Mouse (Mus musculus) embryonic facial prominence, embryonic 12.5 days (tissue): Measurements from ENCODE around the gene Selenow. TPM values are rescaled to one million over a fixed set of nuclear protein-coding genes. Genes with fewer than 3 reads are reported as not detected.

Experiments
- ATAC-seq: fragments of 200-750 bp; cut with Nextera tagmentation; 2 replicates; pipeline ENCODE4 v1.8.0; 2017; ENCODE audit not compliant: insufficient number of reproducible peaks, insufficient read depth, low FRiP score, low TSS enrichment
- H3K27ac ChIP-seq: fragments of 300-500 bp; sonication (generic); 2 replicates; pipeline ENCODE4 v1.5.1; 2016; ENCODE audit warnings: mild to moderate bottlenecking
- H3K27me3 ChIP-seq: fragments of 300-500 bp; sonication (generic); 2 replicates; pipeline ENCODE4 v1.6.1; 2016; ENCODE audit warnings: mild to moderate bottlenecking, moderate library complexity
- H3K36me3 ChIP-seq: fragments of 300-500 bp; sonication (generic); 2 replicates; pipeline ENCODE4 v1.6.1; 2016; ENCODE audit warnings: mild to moderate bottlenecking
- H3K4me1 ChIP-seq: fragments of 300-500 bp; sonication (generic); 2 replicates; pipeline ENCODE4 v1.6.1; 2016
- H3K4me2 ChIP-seq: fragments of 300-500 bp; sonication (generic); replicated peaks from 2 replicates; pipeline ENCODE4 v1.6.1; 2016; ENCODE audit warnings: mild to moderate bottlenecking, moderate library complexity
- H3K4me3 ChIP-seq: fragments of 300-500 bp; sonication (generic); 2 replicates; pipeline ENCODE4 v1.5.1; 2016; ENCODE audit warnings: mild to moderate bottlenecking
- H3K9ac ChIP-seq: fragments of 300-500 bp; sonication (generic); 2 replicates; pipeline ENCODE4 v1.6.1; 2016; ENCODE audit warnings: mild to moderate bottlenecking, moderate library complexity
- H3K9me3 ChIP-seq: fragments of 300-500 bp; sonication (generic); 2 replicates; pipeline ENCODE4 v1.6.1; 2016; ENCODE audit warnings: mild to moderate bottlenecking, moderate library complexity
- WGBS: fragments of 180-500 bp; shearing (Covaris S2); methylation state at CpG from one replicate; pipeline ENCODE4 v1.1.7; 2016; 5-methylcytosine and 5-hydroxymethylcytosine counted together
- polyA plus RNA-seq: library from polyadenylated mRNA; unstranded; fragments of >200 nt; fragmentation: Nextera tagmentation; extraction: Ambion mirVana; gene quantifications from 2 replicates; pipeline ENCODE4 v1.2.1, GENCODE M21; 2016

Gene Selenow
- polyA plus RNA-seq, 1 experiment from 2014 or later: 1,124 TPM

DNA sequence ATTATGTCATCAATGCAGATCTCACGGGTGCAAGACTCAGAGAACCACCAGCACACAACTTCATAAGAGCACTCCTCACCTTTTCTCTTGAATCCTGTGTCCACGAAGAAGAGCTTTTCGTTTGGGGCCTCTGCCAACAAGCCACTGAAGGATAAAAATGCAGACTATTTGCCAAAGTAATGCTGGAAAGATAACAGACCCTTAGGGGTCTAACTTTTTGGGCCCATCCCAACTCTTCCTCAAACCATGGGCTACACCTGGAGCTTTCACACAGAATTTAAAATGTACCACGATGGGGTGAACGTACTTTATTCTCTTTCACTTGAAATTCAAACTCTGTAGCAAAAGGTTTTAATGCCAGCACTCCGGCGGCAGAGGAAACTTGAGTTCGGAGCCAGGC, 23.0 kb upstream of the Selenow start:
- H3K9me3 ChIP-seq: no peaks in the 10 kb centered on the region
- peaks cover 43% of the 10 kb centered on the region for H3K36me3 ChIP-seq
- H3K4me1 ChIP-seq: peaks cover 20% of the 10 kb centered on the region
- no peaks in the 10 kb centered on the region for H3K27me3 ChIP-seq
- no peak for ATAC-seq
- 11% methylated on average over 8 of the region's 8 CpGs for WGBS
- H3K27ac ChIP-seq: peak overlapping the region; percentile 86; the same call in 1 of the 2 replicates
- H3K4me2 ChIP-seq: peak overlapping the region; percentile 91
- H3K4me3 ChIP-seq: peak overlapping the region; percentile 67
- peak overlapping the region; percentile 65 for H3K9ac ChIP-seq

DNA sequence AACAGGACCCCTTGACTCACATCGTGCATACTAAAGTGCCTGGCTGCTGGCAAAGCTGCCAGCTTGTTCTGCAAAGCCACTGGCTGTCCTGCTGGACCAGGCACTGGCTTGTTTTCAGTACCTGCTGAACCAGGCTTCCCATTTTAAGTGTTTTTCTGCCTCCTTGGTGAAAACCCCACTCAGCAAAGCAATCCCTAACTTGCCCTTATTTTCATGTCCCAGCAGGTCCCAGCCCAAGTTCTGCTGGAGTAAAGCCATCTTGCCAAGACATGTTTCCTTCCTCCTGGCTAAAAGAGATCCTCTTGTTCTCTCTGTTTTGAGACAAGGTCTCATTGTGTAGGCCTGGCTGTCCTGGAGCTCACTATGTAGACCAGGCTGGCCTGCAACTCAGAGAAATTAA, 22.1 kb upstream of the Selenow start:
- Histone ChIP-seq H3K36me3 (peaks cover 52% of the 10 kb centered on the region), H3K9me3 (no peaks in the 10 kb centered on the region), H3K27me3 (no peaks in the 10 kb centered on the region), H3K4me2 (peak overlapping the region; percentile 91), H3K9ac (no peak overlapping the region), H3K4me3 (peak overlapping the region; percentile 67; the same call in 1 of the 2 replicates), H3K27ac (no peak overlapping the region), H3K4me1 (peaks cover 20% of the 10 kb centered on the region)
- no peak for ATAC-seq
- WGBS: 92% methylated on average over 1 of the region's 1 CpGs

DNA sequence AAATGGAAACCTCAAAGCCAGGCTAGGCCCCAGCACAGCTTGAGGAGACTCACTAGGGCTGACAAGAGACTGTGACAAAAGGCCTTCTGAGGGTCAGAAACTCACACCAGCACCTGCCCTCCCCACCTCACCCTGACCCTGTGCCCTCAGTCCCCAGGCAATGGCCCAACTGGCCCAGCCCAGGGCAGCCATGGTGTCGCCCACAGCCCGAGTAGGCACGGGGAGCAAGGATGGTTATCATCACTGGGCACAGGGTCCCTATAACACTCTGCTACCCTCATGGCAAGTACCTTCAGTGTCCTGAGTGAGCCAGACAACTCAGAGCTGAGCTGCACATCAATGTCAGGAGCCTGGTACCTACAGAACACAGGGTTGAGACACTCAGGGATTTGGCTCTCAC, 16.4 kb upstream of the Selenow start:
- H3K9me3 ChIP-seq: 0 out of 2 replicates have a peak, but pooled peaks cover 2% of the 10 kb centered on the region
- H3K36me3 ChIP-seq: peaks cover 86% of the 10 kb centered on the region
- 93% methylated on average over 3 of the region's 3 CpGs for WGBS

DNA sequence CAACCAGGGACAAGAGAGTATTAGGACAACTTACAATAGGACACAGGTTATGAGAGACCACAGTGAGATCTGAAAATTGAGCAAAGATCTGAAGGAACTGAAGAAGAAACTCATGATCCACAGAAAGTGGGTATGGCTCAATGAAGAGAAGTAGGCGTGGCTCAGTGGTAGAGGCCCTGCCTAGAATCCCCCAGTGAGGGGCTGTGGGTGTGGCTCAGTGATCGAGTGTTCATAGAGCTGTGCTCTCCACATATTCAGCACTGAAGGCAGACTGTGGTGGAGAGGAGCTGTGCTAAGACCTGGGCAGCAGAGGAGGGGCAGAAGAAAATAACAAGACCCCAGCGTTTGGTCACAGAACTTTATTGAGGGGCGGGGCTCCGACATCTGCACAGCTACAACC, 15.3 kb upstream of the Selenow start:
- Histone ChIP-seq H3K4me1 (no peaks in the 10 kb centered on the region), H3K27me3 (no peaks in the 10 kb centered on the region), H3K9me3 (0 out of 2 replicates have a peak, but pooled peaks cover 2% of the 10 kb centered on the region), H3K36me3 (peaks cover 75% of the 10 kb centered on the region), H3K4me3 (no peak overlapping the region), H3K27ac (no peak overlapping the region), H3K9ac (no peak overlapping the region), H3K4me2 (no peak overlapping the region)
- 91% methylated on average over 5 of the region's 5 CpGs for WGBS
- no peak for ATAC-seq

More for the DNA sequence above, 16.4 kb upstream of the Selenow start:
- no peak overlapping the region for H3K27ac ChIP-seq
- no peak overlapping the region for H3K4me3 ChIP-seq
- H3K4me1 ChIP-seq: no peaks in the 10 kb centered on the region
- ATAC-seq: no peak
- H3K9ac ChIP-seq: no peak overlapping the region
- H3K4me2 ChIP-seq: no peak overlapping the region
- H3K27me3 ChIP-seq: no peaks in the 10 kb centered on the region

DNA sequence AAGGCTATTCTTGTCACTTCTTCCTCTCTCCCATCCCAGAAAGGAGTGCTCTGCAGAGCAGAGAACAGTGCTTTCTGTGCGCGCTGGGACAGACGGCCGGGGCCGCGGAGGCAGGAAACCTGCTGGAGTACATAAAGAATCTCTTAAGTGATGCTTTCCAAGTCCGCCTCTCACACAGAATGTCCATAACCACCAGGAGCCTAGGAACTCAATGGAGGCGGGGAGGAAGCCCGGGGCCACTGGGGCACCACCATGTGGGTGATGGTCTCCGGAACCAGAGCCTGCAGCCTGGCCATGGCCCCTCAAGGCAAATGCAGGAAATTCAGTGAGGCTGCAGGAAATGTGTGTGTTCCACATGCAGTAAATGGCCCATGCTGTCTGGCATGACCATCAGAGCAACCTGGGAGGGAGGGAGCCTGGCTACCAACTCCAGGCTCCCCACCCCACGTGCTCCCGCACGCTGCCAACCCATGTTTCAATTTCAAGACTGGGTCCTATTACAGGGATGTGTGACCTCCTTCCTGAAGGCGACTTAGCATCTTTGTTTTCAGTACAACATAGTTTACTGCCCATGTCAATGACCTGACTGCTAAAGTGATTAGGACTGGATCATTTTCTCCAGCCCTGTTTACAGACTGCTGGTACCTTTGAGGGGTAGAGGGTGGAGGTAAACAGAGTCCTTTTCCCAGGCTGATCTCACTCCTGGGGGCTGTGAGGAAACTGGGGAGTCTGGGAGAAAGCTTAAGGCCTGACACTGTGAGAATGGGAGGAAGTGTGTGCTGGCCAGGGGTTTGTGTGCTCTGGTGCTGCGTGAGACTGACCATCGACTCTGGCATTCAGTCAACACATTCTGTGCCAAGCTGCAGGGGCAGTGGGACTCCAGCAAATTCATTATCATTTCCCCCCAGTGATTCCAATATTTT, 11.5 kb upstream of the Selenow start:
- Histone ChIP-seq H3K27ac (no peak overlapping the region), H3K9ac (no peak overlapping the region), H3K4me3 (no peak overlapping the region), H3K4me2 (no peak overlapping the region), H3K9me3 (0 out of 2 replicates have a peak, but pooled peaks cover 2% of the 10 kb centered on the region), H3K27me3 (no peaks in the 10 kb centered on the region), H3K36me3 (peaks cover 37% of the 10 kb centered on the region), H3K4me1 (no peaks in the 10 kb centered on the region)
- ATAC-seq: no peak
- 47% methylated on average over 16 of the region's 16 CpGs for WGBS

GRCm38 (mm10) chr7:15931635-15932034, 9.4 kb upstream of the Selenow start:
- Histone ChIP-seq H3K27ac (no peak overlapping the region), H3K36me3 (peaks cover 16% of the 10 kb centered on the region), H3K9me3 (0 out of 2 replicates have a peak, but pooled peaks cover 2% of the 10 kb centered on the region), H3K4me2 (no peak overlapping the region), H3K4me3 (no peak overlapping the region), H3K27me3 (no peaks in the 10 kb centered on the region), H3K9ac (no peak overlapping the region), H3K4me1 (no peaks in the 10 kb centered on the region)
- WGBS: 85% methylated on average over 3 of the region's 3 CpGs
- no peak for ATAC-seq

DNA sequence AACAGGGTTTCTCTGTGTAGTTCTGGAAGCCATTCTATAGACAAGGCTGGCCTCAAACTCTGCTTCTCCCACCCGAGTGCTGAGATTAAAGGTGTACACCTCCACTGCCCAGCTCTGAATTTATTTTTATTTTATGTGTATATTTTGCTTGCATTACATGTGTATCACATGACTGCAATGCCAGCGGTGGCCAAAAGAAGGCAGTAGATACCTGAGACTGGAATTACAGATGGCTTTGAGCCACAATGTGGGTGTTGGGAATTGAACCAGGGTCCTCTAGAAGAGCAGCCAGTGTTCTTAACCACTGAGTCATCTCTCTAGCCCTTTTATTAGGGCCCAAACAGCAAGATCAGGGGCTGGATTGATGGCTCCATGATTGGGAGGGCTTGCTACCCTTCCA, 8.3 kb upstream of the Selenow start:
- H3K4me3 ChIP-seq: no peak overlapping the region
- 0 out of 2 replicates have a peak, but pooled peaks cover 2% of the 10 kb centered on the region for H3K9me3 ChIP-seq
- peaks cover 5% of the 10 kb centered on the region; the same call in 1 of the 2 replicates for H3K36me3 ChIP-seq
- ATAC-seq: no peak
- H3K4me2 ChIP-seq: no peak overlapping the region
- H3K27ac ChIP-seq: no peak overlapping the region
- no peaks in the 10 kb centered on the region for H3K4me1 ChIP-seq
- 54% methylated on average over 2 of the region's 2 CpGs for WGBS
- H3K9ac ChIP-seq: no peak overlapping the region
- H3K27me3 ChIP-seq: no peaks in the 10 kb centered on the region

DNA sequence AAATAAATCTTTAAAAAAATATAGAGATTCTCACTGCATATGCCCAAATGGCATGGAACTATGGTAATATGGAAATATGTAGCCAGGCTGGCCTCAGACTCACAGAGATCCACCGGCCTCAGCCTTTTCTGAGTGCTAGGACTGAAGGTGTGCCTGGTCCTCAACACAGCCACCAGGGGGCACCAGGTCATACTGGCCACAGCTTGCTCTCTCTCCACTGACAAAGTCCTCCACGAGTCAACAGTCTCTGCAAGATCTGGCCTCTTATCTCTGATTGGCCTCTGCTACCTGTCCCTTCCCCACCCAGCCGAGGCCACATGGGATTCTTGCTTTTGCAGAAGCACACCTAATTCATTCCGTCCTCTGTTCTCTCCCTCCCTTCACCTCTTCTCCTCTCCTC, 7.7 kb upstream of the Selenow start:
- peak; percentile 47; the same call in 1 of the 2 replicates for ATAC-seq
- no peak overlapping the region for H3K4me2 ChIP-seq
- no peaks in the 10 kb centered on the region for H3K27me3 ChIP-seq
- 39% methylated on average over 4 of the region's 4 CpGs for WGBS
- no peaks in the 10 kb centered on the region for H3K4me1 ChIP-seq
- no peak overlapping the region for H3K27ac ChIP-seq
- H3K9me3 ChIP-seq: 0 out of 2 replicates have a peak, but pooled peaks cover under 1% of the 10 kb centered on the region
- no peaks in the 10 kb centered on the region for H3K36me3 ChIP-seq
- no peak overlapping the region for H3K4me3 ChIP-seq
- no peak overlapping the region for H3K9ac ChIP-seq

DNA sequence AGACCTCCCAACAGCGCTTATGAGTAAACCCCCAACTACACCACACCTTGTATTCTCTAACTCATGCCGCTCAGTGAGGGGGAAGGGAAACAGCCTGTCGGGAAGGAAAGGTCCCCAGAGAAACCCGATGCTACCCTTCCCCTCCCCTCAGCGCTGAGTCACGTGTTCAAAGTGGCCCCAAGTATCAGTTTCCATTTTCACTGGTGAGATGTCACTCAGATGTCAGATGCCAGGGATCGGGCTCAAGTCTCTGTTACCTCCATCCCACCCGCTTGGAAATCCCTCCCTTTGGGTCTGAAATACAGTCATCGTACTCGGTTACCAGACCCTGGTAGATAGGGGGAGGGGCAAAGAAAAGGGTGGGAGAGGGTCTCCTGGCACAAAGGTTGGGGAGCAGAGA, 406 bp downstream of the Selenow start:
- Histone ChIP-seq H3K36me3 (peaks cover 33% of the 10 kb centered on the region), H3K4me3 (peak overlapping the region; percentile 69), H3K4me1 (peaks cover 15% of the 10 kb centered on the region), H3K27me3 (no peaks in the 10 kb centered on the region), H3K9me3 (no peaks in the 10 kb centered on the region), H3K4me2 (peak overlapping the region; percentile 82), H3K27ac (peak overlapping the region; percentile 88), H3K9ac (peak overlapping the region; percentile 68)
- peak; percentile 50 for ATAC-seq
- WGBS: under 1% methylated on average over 10 of the region's 10 CpGs

GRCm38 (mm10) chr7:15920645-15921190, 1.5 kb downstream of the Selenow start:
- Histone ChIP-seq H3K9me3 (no peaks in the 10 kb centered on the region), H3K4me1 (peaks cover 15% of the 10 kb centered on the region), H3K27me3 (no peaks in the 10 kb centered on the region), H3K4me2 (peak overlapping the region; percentile 82), H3K36me3 (peaks cover 37% of the 10 kb centered on the region), H3K9ac (peak overlapping the region; percentile 68), H3K4me3 (peak overlapping the region; percentile 69), H3K27ac (no peak overlapping the region)
- ATAC-seq: no peak
- 84% methylated on average over 6 of the region's 6 CpGs for WGBS

GRCm38 (mm10) chr7:15919947-15920346, 2.3 kb downstream of the Selenow start:
- peak overlapping the region; percentile 69; the same call in 1 of the 2 replicates for H3K4me3 ChIP-seq

DNA sequence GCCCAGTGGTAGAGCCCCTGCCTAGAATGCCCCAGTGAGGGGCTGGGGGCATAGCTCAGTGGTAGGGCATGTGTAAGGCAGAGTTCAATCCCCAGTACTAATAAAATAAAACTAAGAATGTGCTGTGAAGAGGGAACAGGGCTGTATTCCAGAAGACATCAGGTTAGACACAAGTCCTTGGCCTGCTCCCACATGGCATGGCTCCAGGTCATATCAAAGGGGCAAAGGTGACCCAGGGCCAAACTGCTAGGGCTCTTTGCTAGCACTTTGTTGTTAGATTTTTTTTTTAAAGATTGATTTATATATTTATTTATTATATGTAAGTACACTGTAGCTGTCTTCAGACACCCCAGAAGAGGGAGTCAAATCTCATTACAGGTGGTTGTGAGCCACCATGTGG, 3.8 kb downstream of the Selenow start:
- Histone ChIP-seq H3K4me3 (no peak overlapping the region), H3K4me2 (no peak overlapping the region), H3K4me1 (peaks cover 15% of the 10 kb centered on the region), H3K27ac (no peak overlapping the region), H3K9me3 (no peaks in the 10 kb centered on the region), H3K27me3 (no peaks in the 10 kb centered on the region), H3K36me3 (peaks cover 37% of the 10 kb centered on the region), H3K9ac (no peak overlapping the region)
- no peak for ATAC-seq

More at GRCm38 (mm10) chr7:15919947-15920346, 2.3 kb downstream of the Selenow start:
- 91% methylated on average over 9 of the region's 9 CpGs for WGBS
- Histone ChIP-seq H3K27ac (no peak overlapping the region), H3K36me3 (peaks cover 37% of the 10 kb centered on the region), H3K9ac (no peak overlapping the region), H3K9me3 (no peaks in the 10 kb centered on the region), H3K4me1 (peaks cover 15% of the 10 kb centered on the region), H3K27me3 (no peaks in the 10 kb centered on the region), H3K4me2 (peak overlapping the region; percentile 82)
- ATAC-seq: no peak
